8 mouse cellular contexts compared by ENCODE assay signal in the genomic region with DNA sequence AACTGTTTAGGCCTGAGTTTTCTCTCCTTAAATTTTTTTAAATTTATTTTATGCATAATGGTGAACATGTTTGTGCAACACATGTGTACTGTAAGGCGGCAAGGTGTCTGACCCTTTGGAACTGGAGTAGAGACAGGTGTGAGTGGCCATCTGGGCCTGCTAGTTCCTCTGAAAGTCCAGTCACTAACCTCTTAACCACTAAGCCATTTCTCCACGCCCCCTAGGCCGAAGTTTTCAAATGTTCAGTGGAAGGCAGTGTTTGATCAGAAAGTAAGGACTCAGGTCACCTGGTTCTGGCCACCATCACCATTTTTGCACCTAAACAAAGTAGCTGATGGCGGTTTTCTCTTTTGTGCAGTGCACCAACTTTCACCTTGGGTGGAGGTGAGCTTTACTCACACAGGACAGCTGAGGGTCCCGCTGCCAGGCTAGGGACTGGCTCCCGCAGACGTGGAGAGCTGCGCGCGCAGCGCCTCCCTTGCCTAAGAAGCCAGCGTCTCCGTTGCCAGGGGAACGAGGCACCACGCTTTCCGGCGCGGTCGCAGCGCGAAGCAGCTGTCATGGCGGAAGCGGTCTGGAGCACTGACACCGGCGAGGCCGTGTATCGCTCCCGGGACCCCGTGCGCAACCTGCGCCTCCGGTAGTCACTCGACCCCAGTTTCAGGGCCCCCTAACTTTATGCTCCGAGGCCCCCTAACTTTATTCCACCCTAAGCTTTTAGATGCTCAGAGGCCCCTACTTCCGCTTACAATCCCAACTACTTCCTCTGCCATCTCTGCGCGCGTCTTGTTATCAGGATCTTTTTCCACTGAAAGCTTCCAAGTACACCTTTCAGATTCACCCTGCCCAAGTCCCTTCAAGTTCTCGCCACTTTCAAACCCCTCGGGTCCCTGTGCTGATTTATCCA. TPM values are rescaled to one million over a fixed set of nuclear protein-coding genes. Genes with fewer than 3 reads are reported as not detected.
DNase-seq lines count a peak whose midpoint lies in the region; ATAC-seq lines count a peak whose summit lies in the region.

Mks1 (plus strand) TSS at position 526 of the 907 bp plus-strand sequence.

- H3K9me3 ChIP-seq in forebrain, embryonic 11.5 days (ENCODE audit: control insufficient read depth, low read length): no peaks in the 10 kb centered on the region
- no peaks in the 10 kb centered on the region for H3K9me3 ChIP-seq in heart, embryonic 16.5 days (replicated peaks; ENCODE audit: control insufficient read depth, low read length)
- H3K9me3 ChIP-seq in liver, embryonic 15.5 days (replicated peaks): no peaks in the 10 kb centered on the region
- no peaks in the 10 kb centered on the region for H3K9me3 ChIP-seq in neural tube, embryonic 12.5 days

- ATAC-seq in forebrain, embryonic 11.5 days (replicated peaks; ENCODE audit: low FRiP score): peak; percentile 94
- ATAC-seq in heart, embryonic 16.5 days (replicated peaks; ENCODE audit: extremely low read depth, insufficient read depth, low FRiP score): peak; percentile 95
- peak; percentile 64 for ATAC-seq in liver, embryonic 15.5 days (ENCODE audit: insufficient read depth)
- peak; percentile 95 for ATAC-seq in neural tube, embryonic 12.5 days (ENCODE audit: low FRiP score, low read depth)

- 4% methylated on average over 40 of the region's 40 CpGs for WGBS in forebrain, embryonic 11.5 days
- WGBS in heart, embryonic 16.5 days: 4% methylated on average over 40 of the region's 40 CpGs
- 3% methylated on average over 40 of the region's 40 CpGs for WGBS in liver, embryonic 15.5 days (ENCODE audit: insufficient replicate concordance)
- 5% methylated on average over 40 of the region's 40 CpGs for WGBS in neural tube, embryonic 12.5 days

- peak within 1 kb of the TSS; percentile 62 for H3K9ac ChIP-seq in forebrain, embryonic 11.5 days (ENCODE audit: low read length)
- peak within 1 kb of the TSS; percentile 67 for H3K9ac ChIP-seq in heart, embryonic 16.5 days (ENCODE audit: low read length)
- H3K9ac ChIP-seq in liver, embryonic 15.5 days: peak within 1 kb of the TSS; percentile 27
- peak within 1 kb of the TSS; percentile 55 for H3K9ac ChIP-seq in neural tube, embryonic 12.5 days

- no peaks in the 10 kb centered on the region for H3K27me3 ChIP-seq in forebrain, embryonic 11.5 days (ENCODE audit: control insufficient read depth, insufficient read depth, low read length)
- H3K27me3 ChIP-seq in heart, embryonic 16.5 days (ENCODE audit: control insufficient read depth, insufficient read depth, low read length): no peaks in the 10 kb centered on the region
- H3K27me3 ChIP-seq in liver, embryonic 15.5 days: no peaks in the 10 kb centered on the region
- H3K27me3 ChIP-seq in neural tube, embryonic 12.5 days (replicated peaks): no peaks in the 10 kb centered on the region

- no peaks in the 10 kb centered on the region for H3K4me1 ChIP-seq in forebrain, embryonic 11.5 days (replicated peaks; ENCODE audit: control insufficient read depth, insufficient read depth, low read length)
- peaks cover 6% of the 10 kb centered on the region for H3K4me1 ChIP-seq in heart, embryonic 16.5 days (ENCODE audit: control insufficient read depth, insufficient read depth, low read length)
- H3K4me1 ChIP-seq in liver, embryonic 15.5 days (replicated peaks): peaks cover 7% of the 10 kb centered on the region
- H3K4me1 ChIP-seq in neural tube, embryonic 12.5 days: peaks cover 6% of the 10 kb centered on the region; the same call in 1 of the 2 replicates

- peak; percentile 79 to 87 for DNase-seq in CD8-positive naive resting alpha-beta T cell, adult 2 months (ENCODE audit: low read depth in 2 of 2, low spot score in 2 of 2)
- DNase-seq in c-Kit-positive CD71-negative TER-119-negative erythroid progenitor cells, embryonic 14.5 days (ENCODE audit: low read depth): peak; percentile 86
- peak; percentile 96 for DNase-seq in forebrain, embryonic 11.5 days (ENCODE audit: low spot score)
- peak; percentile 94 to 97 for DNase-seq in kidney, postnatal 36 days
- peak; percentile 87 for DNase-seq in telencephalon, adult 2 months (ENCODE audit: low read depth, low spot score)

- peak within 1 kb of the TSS; percentile 66 for H3K4me2 ChIP-seq in forebrain, embryonic 11.5 days (ENCODE audit: low read depth, low read length, severe bottlenecking)
- peak within 1 kb of the TSS; percentile 74 for H3K4me2 ChIP-seq in heart, embryonic 16.5 days (ENCODE audit: low read depth, low read length)
- peak within 1 kb of the TSS; percentile 73 for H3K4me2 ChIP-seq in liver, embryonic 15.5 days
- peak within 1 kb of the TSS; percentile 66 for H3K4me2 ChIP-seq in neural tube, embryonic 12.5 days (replicated peaks)

- no peaks in the 10 kb centered on the region for H3K36me3 ChIP-seq in forebrain, embryonic 11.5 days (ENCODE audit: control insufficient read depth, insufficient read depth, low read length)
- 0 out of 2 replicates have a peak, but pooled peaks cover 3% of the 10 kb centered on the region for H3K36me3 ChIP-seq in heart, embryonic 16.5 days (ENCODE audit: control insufficient read depth, insufficient read depth)
- no peaks in the 10 kb centered on the region for H3K36me3 ChIP-seq in liver, embryonic 15.5 days (replicated peaks)
- H3K36me3 ChIP-seq in neural tube, embryonic 12.5 days: peaks cover 16% of the 10 kb centered on the region

- no peak within 1 kb of the TSS for H3K27ac ChIP-seq in forebrain, embryonic 11.5 days (ENCODE audit: low read depth, low read length)
- 0 out of 2 replicates have a peak within 1 kb of the TSS, but pooled peaks have one; percentile 1 for H3K27ac ChIP-seq in heart, embryonic 16.5 days (ENCODE audit: low read length)
- no peak within 1 kb of the TSS for H3K27ac ChIP-seq in liver, embryonic 15.5 days (replicated peaks)
- H3K27ac ChIP-seq in neural tube, embryonic 12.5 days: no peak within 1 kb of the TSS

- peak within 1 kb of the TSS; percentile 53 for H3K4me3 ChIP-seq in forebrain, embryonic 11.5 days (ENCODE audit: low read depth, low read length)
- H3K4me3 ChIP-seq in heart, embryonic 16.5 days (ENCODE audit: low read length): peak within 1 kb of the TSS; percentile 71
- peak within 1 kb of the TSS; percentile 61 for H3K4me3 ChIP-seq in liver, embryonic 15.5 days (replicated peaks)
- peak within 1 kb of the TSS; percentile 59 for H3K4me3 ChIP-seq in neural tube, embryonic 12.5 days

RNA-seq across cellular contexts. Expression of gene Mks1, which starts in this region (rescaled TPM):
- 15.6 and 17.2 TPM in 2 replicates for polyA plus RNA-seq in forebrain, embryonic 11.5 days (2014; fragmentation: Nextera tagmentation; extraction: Ambion mirVana)
- 7.3 and 7.7 TPM in 2 replicates for polyA plus RNA-seq in heart, embryonic 16.5 days (2015; fragmentation: Nextera tagmentation; extraction: Ambion mirVana)
- polyA plus RNA-seq in liver, embryonic 15.5 days (2015; fragmentation: Nextera tagmentation; extraction: Ambion mirVana): 1.2 and 1.4 TPM in 2 replicates
- polyA plus RNA-seq in neural tube, embryonic 12.5 days (2016; fragmentation: Nextera tagmentation; extraction: Ambion mirVana): 16.5 and 16.7 TPM in 2 replicates
